Mouse (Mus musculus) limb, embryonic 10.5 days (tissue): Measurements from ENCODE around the gene Phgdh. TPM values are rescaled to one million over a fixed set of nuclear protein-coding genes. Genes with fewer than 3 reads are reported as not detected.

Experiments used
- DNase-seq: peaks from one replicate; pipeline ENCODE4 v3.0.0-alpha.2; 2017; ENCODE audit warnings: low spot score
- H3K27ac ChIP-seq: fragments of 300-500 bp; sonication (generic); 2 replicates; pipeline ENCODE4 v1.5.1; 2016; ENCODE audit warnings: mild to moderate bottlenecking
- H3K27me3 ChIP-seq: fragments of 300-500 bp; sonication (generic); 2 replicates; pipeline ENCODE4 v1.6.1; 2016; ENCODE audit warnings: low read depth, mild to moderate bottlenecking; ENCODE audit not compliant: poor library complexity, severe bottlenecking
- H3K36me3 ChIP-seq: fragments of 300-500 bp; sonication (generic); 2 replicates; pipeline ENCODE4 v1.6.1; 2016; ENCODE audit warnings: mild to moderate bottlenecking, moderate library complexity
- H3K4me1 ChIP-seq: fragments of 300-500 bp; sonication (generic); 2 replicates; pipeline ENCODE4 v1.6.1; 2016
- H3K4me3 ChIP-seq: fragments of 300-500 bp; sonication (generic); 2 replicates; pipeline ENCODE4 v1.5.1; 2016; ENCODE audit warnings: mild to moderate bottlenecking, moderate library complexity
- H3K9me3 ChIP-seq: fragments of 300-500 bp; sonication (generic); replicated peaks from 2 replicates; pipeline ENCODE4 v1.6.1; 2016; ENCODE audit warnings: mild to moderate bottlenecking
- WGBS: fragments of 180-500 bp; shearing (Covaris S2); methylation state at CpG from one replicate; pipeline ENCODE4 v1.1.7; 2016; 5-methylcytosine and 5-hydroxymethylcytosine counted together
- polyA plus RNA-seq: library from polyadenylated mRNA; unstranded; fragments of >200 nt; fragmentation: Nextera tagmentation; extraction: Ambion mirVana; gene quantifications from 2 replicates; pipeline ENCODE4 v1.2.1, GENCODE M21; 2016

Gene Phgdh
- polyA plus RNA-seq, 1 experiment from 2014 or later, result 357 TPM

DNA sequence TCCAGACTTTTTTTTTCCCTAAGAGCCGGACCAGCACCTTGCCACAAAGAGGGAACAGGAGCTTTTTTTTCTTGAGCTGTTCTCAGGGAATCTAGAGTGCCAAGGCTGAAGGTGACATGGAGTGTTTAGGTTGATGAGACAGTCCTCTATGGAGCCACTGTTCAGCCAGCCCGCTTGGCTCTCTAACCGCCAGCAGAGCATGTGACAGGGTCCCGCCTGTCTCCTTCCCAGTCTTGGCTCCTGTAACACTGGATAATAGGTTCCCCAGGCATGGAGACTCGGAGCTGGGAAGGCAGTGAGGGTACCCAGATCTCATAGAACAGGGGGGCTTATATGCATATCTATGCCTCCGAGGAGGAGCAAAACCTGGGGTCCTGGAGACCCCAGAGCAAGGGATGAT lies 31.2 kb downstream of the Phgdh start:
- Histone ChIP-seq H3K27ac (no peak overlapping the region), H3K36me3 (peaks cover 11% of the 10 kb centered on the region), H3K4me1 (no peaks in the 10 kb centered on the region), H3K9me3 (no peaks in the 10 kb centered on the region), H3K4me3 (no peak overlapping the region), H3K27me3 (no peaks in the 10 kb centered on the region)
- no peak for DNase-seq
- WGBS, result 84% methylated on average over 6 of the region's 6 CpGs

DNA sequence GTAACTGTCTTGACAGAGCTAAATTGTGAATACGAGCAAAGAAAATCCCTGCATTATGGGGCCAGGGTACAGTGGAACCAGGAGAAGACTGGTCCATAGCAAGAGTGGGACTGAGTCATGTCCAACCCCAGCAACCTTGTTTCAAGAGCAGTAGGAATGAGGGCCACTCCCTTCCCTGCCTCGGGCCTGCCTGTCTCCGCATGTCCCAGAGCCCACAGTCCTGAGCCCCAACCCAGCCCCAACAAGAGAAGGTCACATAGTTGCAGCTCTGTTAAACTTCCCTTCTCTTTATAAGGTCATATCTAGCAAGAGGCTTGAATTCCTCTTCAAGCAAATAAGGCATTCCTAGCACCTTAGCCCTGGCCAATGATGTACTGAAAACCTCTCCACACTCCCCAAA lies 38.0 kb downstream of the Phgdh start:
- H3K4me1 ChIP-seq, result no peaks in the 10 kb centered on the region
- H3K9me3 ChIP-seq, result no peaks in the 10 kb centered on the region
- 95% methylated on average over 3 of the region's 3 CpGs for WGBS
- H3K27me3 ChIP-seq, result no peaks in the 10 kb centered on the region
- H3K27ac ChIP-seq, result no peak overlapping the region
- H3K36me3 ChIP-seq, result no peaks in the 10 kb centered on the region
- DNase-seq, result no peak
- H3K4me3 ChIP-seq, result no peak overlapping the region

DNA sequence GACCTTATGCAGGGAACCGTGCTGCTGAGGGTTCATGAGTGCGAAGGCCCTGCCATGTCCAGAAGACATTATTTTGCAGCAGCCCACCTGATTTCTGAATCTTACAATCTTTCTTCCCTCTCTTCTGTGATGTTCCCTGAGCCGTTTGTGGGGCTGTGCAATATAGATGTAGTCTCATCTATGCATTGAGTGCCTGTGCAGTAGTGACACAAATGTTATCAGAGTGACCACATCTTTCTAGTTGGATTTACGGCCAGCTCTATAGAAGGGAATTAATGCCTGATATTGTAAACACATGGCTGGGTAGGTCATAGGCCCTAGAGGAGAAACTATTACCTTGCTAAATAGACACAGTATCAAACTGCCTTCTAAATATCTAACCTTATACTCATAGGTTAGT lies 39.5 kb downstream of the Phgdh start:
- H3K27me3 ChIP-seq, result no peaks in the 10 kb centered on the region
- WGBS, result 93% methylated on average over 4 of the region's 4 CpGs
- H3K27ac ChIP-seq, result no peak overlapping the region
- DNase-seq, result no peak
- no peaks in the 10 kb centered on the region for H3K9me3 ChIP-seq
- no peaks in the 10 kb centered on the region for H3K4me1 ChIP-seq
- no peak overlapping the region for H3K4me3 ChIP-seq
- H3K36me3 ChIP-seq, result no peaks in the 10 kb centered on the region

DNA sequence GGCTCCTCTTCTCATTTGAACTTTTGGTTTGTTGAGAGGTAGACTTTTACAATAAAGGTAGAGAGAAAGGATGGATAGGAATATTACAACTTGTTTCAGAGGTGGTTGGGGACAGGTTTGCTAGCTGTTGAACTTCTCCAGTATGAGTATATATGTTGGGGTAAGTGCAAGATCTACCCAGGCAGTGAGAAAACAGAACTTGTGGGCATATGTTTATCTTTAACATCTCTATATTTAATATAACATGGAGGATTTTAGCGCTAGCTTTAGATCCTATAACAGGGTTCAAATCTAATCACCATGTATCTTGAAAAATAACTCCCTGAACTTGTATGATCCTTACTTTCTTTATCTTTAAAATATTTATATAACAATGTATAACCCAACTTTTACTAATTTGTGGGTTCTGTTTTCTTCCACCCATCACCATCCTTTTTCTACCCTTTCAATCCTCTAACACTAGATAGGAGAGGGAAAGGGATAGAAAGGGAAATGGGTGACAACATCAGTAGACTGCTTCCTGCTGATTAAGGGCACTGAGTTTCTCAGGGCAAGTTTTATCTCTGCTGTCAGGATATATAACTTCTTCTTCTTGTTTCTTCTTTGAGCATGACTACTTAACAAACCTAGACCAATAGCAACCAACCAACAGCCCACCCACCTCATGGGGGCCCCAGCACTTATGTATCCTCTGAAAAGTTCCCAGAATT lies 40.2 kb downstream of the Phgdh start:
- H3K4me3 ChIP-seq, result no peak overlapping the region
- no peaks in the 10 kb centered on the region for H3K9me3 ChIP-seq
- no peak overlapping the region for H3K27ac ChIP-seq
- DNase-seq, result no peak
- WGBS, result 96% methylated on average over 1 of the region's 1 CpGs
- H3K36me3 ChIP-seq, result no peaks in the 10 kb centered on the region
- no peaks in the 10 kb centered on the region for H3K27me3 ChIP-seq
- H3K4me1 ChIP-seq, result no peaks in the 10 kb centered on the region

DNA sequence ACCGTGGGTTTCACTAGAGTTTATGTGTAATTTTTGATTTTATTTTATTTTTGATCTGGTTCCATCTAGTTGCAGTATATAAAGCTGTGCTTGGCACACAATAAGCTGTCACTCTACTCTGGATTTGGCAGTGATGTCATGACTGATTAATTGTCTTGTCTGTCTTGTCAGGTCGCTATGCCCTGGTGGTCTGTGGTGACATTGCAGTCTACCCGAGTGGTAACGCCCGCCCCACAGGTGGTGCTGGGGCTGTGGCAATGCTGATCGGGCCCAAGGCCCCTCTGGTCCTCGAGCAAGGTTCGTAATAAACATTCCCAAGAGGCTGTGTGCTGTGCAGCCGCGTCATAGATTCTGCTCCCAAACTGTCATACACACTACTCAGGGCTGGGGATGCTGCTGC lies 43.8 kb downstream of the Phgdh start:
- Histone ChIP-seq H3K4me1 (no peaks in the 10 kb centered on the region), H3K4me3 (no peak overlapping the region), H3K9me3 (no peaks in the 10 kb centered on the region), H3K27ac (no peak overlapping the region), H3K36me3 (no peaks in the 10 kb centered on the region), H3K27me3 (no peaks in the 10 kb centered on the region)
- DNase-seq, result no peak
- 75% methylated on average over 10 of the region's 10 CpGs for WGBS

DNA sequence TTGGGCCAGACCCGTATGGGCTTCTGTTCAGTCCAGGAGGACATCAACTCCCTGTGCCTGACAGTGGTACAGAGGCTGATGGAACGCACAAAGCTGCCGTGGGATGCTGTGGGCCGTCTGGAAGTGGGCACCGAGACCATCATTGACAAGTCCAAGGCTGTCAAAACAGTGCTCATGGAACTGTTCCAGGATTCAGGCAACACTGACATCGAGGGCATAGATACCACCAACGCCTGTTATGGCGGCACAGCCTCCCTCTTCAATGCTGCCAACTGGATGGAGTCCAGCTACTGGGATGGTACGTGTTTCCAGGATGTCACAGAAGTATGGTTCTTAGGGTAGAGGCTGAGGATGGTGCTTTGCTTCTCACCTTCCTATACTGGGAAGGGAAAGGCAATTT lies 48.7 kb downstream of the Phgdh start:
- 92% methylated on average over 9 of the region's 9 CpGs for WGBS

DNA sequence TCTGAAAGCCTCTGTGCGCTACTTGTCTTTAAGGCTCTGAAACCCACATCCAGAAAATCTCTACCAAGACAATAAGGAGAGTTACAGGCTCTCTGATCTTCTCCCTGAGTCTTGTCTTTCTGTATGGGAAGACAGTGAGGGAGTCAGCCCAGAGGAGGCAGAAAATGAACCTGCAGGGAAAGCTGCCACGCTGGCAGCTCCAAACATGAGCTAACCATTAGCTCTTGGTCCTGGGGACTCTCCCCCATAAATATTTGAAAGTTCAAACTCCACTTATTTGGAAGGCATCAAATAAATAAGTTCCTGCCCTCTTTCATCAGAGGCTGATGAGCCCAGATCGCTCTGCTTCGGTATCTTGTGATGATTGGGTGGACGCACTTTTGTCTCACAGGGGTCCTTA lies 56.6 kb downstream of the Phgdh start:
- DNase-seq, result no peak
- no peak overlapping the region for H3K27ac ChIP-seq
- H3K4me3 ChIP-seq, result no peak overlapping the region
- 90% methylated on average over 5 of the region's 5 CpGs for WGBS
- H3K9me3 ChIP-seq, result no peaks in the 10 kb centered on the region
- H3K27me3 ChIP-seq, result no peaks in the 10 kb centered on the region
- peaks cover 11% of the 10 kb centered on the region for H3K4me1 ChIP-seq
- H3K36me3 ChIP-seq, result no peaks in the 10 kb centered on the region

More for the DNA sequence above, 48.7 kb downstream of the Phgdh start:
- no peak overlapping the region for H3K4me3 ChIP-seq
- no peaks in the 10 kb centered on the region for H3K36me3 ChIP-seq
- H3K27me3 ChIP-seq, result no peaks in the 10 kb centered on the region
- H3K27ac ChIP-seq, result no peak overlapping the region
- DNase-seq, result no peak
- no peaks in the 10 kb centered on the region for H3K4me1 ChIP-seq
- H3K9me3 ChIP-seq, result no peaks in the 10 kb centered on the region

DNA sequence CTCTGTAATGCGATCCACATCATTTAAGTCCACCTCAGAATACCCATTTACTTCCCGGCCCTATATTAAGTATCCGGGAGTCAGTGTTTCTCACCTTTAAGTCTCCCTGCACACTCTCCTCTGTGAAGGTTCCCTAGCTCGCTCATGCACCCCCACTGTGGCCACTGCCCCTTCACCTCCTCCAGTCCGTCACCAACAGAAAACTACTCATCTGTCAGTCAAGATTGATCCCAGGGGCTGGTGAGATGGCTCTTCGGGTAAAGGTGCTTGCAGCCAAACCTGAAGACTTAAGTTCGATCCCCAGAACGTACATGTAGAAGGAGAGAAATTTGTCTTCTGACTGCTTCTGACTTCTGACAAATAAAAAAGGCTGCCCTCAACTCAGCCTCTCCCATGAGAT lies 57.4 kb downstream of the Phgdh start:
- H3K9me3 ChIP-seq, result no peaks in the 10 kb centered on the region
- H3K4me3 ChIP-seq, result no peak overlapping the region
- peaks cover 11% of the 10 kb centered on the region for H3K4me1 ChIP-seq
- no peak overlapping the region for H3K27ac ChIP-seq
- DNase-seq, result no peak
- 89% methylated on average over 8 of the region's 8 CpGs for WGBS
- H3K36me3 ChIP-seq, result no peaks in the 10 kb centered on the region
- H3K27me3 ChIP-seq, result no peaks in the 10 kb centered on the region

DNA sequence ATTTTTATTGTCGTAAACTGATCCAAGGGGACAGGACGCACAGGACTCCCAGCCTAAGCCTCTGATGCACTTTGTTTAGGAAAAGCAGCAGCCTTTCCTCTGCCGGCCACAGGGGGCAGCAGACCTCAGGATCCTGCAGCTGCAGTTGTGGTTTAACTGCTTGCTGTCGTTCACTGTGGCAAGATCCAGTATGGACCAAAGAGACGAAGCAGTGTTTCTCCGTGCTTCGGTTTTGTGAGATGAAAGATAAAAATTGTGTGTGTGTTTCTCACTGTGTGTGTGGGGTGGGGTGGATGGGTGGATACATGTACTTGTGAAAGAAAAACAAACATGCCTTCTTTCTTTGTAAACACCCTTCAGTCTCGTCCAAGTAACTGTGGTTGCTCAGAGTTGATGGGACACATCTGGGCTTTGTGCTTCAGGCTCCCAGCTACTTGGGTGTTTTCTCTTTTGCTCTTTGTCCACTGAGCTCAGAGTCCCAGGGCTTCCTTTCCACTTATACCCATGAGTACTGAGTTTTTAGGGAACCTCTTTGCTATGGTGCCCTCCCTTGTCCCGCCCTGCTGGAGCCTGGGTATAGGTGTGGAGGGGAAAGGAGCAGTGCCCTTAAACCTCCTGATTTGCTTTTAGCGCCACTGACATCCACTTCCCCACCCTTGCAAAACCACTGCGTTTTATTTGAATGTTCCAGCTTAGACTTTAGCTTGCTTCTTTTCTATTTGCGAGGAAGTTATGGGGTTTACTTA lies 58.7 kb downstream of the Phgdh start:
- 42% methylated on average over 12 of the region's 12 CpGs for WGBS
- no peak overlapping the region for H3K4me3 ChIP-seq
- no peak overlapping the region; the same call in 1 of the 2 replicates for H3K27ac ChIP-seq
- DNase-seq, result peak; percentile 74
- no peaks in the 10 kb centered on the region for H3K27me3 ChIP-seq
- H3K9me3 ChIP-seq, result no peaks in the 10 kb centered on the region
- peaks cover 11% of the 10 kb centered on the region for H3K4me1 ChIP-seq
- no peaks in the 10 kb centered on the region for H3K36me3 ChIP-seq

DNA sequence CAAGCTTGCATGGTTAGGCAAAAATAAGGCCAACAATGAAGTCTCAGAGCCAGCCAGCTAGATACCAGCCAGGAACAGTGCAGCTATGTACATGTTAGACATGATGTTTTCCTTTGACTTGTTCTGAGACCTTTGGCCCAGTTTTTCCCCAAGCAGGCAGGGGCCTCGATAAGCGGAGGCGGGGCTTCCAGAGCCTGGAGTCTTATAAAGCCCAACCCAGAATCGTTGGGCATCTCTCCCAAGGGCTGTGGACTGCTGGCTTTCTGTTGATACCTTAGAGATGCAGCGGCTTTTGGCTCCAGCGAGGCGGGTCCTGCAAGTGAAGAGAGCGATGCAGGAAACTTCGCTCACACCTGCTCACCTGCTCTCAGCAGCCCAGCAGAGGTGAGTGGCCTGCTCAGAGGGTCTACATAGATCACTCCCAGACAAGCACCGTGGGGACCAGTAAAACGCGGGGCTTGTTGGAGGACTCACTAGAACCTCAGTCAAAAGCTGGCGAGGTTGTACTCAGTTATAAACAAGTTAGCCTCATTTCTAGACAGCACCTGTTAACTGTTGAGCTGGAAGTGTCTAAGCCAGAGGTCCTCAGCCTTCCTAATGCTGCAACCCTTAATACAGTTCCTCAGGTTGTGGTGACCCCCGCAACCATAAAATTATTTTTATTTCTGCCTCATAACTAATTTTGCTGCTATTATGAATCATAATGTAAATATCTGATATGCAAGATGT lies 59.4 kb downstream of the Phgdh start, which contains the start of gene Hmgcs2:
Gene Hmgcs2, plus strand, starts transcription at position 232 of the 729 bp plus-strand sequence.
- Histone ChIP-seq H3K4me3 (no peak within 1 kb of the TSS), H3K9me3 (no peaks in the 10 kb centered on the region), H3K4me1 (peaks cover 11% of the 10 kb centered on the region), H3K36me3 (no peaks in the 10 kb centered on the region), H3K27ac (no peak within 1 kb of the TSS; the same call in 1 of the 2 replicates), H3K27me3 (no peaks in the 10 kb centered on the region)
- no peak for DNase-seq
- WGBS, result 66% methylated on average over 14 of the region's 14 CpGs

DNA sequence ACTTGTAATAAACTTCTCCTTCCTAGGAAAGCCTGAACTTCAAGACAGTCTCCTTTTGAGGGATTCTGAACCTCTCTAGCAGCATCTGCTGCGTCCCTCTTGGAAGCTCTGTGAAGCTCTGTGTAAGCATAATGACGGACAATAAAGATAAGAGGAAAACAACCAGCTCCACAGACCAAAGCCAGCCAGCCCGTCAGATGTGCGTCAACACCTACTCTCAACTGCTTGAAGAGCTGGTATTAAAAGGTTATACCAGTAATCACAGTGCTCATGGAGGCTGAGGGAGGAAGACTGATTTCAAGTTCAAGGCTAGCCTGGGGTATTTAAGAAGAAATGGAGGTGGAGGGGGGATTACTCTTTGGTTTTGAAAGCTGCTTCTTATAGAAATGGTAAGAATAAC lies 60.1 kb downstream of the Phgdh start:
- 35% methylated on average over 4 of the region's 4 CpGs for WGBS
- H3K27ac ChIP-seq, result no peak overlapping the region

DNA sequence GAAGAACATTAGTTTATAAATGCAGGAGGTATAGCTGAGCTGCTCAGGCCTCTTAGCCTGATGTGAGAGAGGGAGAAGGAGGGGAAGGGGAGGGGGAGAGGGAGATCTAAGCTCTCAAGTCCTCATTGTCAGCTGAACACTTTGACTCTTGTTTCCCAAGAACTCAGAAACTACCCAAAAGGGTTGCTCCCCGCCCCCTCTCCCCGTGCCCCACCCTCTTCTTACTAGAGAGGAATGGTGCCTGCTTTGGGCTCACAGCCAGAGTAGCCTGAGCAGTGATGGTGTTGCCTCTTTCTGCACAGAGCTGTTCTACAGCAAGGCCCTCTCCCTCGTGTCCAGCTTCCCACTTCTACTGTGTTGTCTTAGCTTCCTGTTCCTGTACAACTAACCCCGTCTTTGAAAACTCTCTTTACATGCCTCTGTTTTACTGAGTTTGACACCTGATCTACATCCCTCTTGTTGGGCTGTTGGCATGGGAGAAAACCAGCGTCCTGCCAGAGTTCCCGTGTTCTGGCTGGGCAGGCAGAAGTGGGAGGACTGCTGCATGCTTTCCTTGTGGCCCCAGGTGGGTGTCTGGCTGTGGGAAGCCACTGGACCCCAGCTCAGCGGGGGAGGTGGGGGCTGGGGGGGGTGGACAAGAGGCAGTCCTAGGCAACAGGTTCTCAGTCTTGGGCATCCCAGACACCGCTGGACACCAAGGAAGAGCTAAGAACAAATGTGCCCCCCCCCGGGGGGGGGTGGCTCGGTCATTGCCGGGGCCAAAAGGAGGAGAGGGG lies 66.0 kb downstream of the Phgdh start:
- H3K4me1 ChIP-seq, result peaks cover 8% of the 10 kb centered on the region
- 62% methylated on average over 11 of the region's 11 CpGs for WGBS
- no peaks in the 10 kb centered on the region for H3K36me3 ChIP-seq
- no peaks in the 10 kb centered on the region for H3K27me3 ChIP-seq
- H3K9me3 ChIP-seq, result no peaks in the 10 kb centered on the region
- no peak overlapping the region for H3K27ac ChIP-seq
- H3K4me3 ChIP-seq, result no peak overlapping the region
- no peak for DNase-seq

More for the DNA sequence above, 60.1 kb downstream of the Phgdh start:
- H3K9me3 ChIP-seq, result no peaks in the 10 kb centered on the region
- peaks cover 11% of the 10 kb centered on the region for H3K4me1 ChIP-seq
- no peak for DNase-seq
- H3K36me3 ChIP-seq, result no peaks in the 10 kb centered on the region
- no peak overlapping the region for H3K4me3 ChIP-seq
- no peaks in the 10 kb centered on the region for H3K27me3 ChIP-seq
